Mouse (Mus musculus): ENCODE data around the gene 6430571L13Rik.

DNA sequence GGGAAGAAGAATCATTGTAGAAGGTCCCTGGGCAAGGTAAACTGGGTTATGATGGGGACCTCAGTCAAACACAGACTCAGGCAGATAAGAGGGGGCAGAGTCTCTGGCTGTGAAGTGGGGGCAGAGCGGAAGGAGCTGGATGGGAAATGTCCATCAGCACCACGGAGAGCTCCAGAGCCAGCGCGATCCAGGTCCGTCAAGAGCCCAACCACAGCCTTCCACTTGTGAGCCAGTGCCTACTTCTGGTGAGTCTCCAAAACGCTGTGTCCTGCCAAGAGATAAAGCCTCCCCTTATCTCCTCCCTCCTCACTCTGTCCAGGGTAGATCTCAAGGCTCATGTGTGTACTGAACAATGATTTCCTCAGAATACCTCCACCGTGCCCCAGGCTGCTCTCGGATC lies 41.3 kb downstream of the 6430571L13Rik start:
- TF ChIP-seq CTCF (IDR thresholded peaks at IDR 0.05; ENCODE audit: control insufficient read depth, insufficient read depth, low read length) (no peak), POLR2A (IDR thresholded peaks at IDR 0.05; ENCODE audit: borderline replicate concordance, control insufficient read depth, low read depth, low read length) (no peak)
